Mouse (Mus musculus) erythroblast, embryonic 14.5 days (primary cell): Measurements from ENCODE around the gene Srrm1.

Experiments used
- GATA1 ChIP-seq: IDR thresholded peaks from 2 replicates; pipeline ENCODE4 v1.6.1; 2012; ENCODE audit warnings: low read length, inconsistent platforms, mixed read lengths
- TAL1 ChIP-seq: IDR thresholded peaks from 3 replicates; pipeline ENCODE4 v1.6.1; 2012; ENCODE audit warnings: low read length, inconsistent platforms, mixed read lengths

DNA sequence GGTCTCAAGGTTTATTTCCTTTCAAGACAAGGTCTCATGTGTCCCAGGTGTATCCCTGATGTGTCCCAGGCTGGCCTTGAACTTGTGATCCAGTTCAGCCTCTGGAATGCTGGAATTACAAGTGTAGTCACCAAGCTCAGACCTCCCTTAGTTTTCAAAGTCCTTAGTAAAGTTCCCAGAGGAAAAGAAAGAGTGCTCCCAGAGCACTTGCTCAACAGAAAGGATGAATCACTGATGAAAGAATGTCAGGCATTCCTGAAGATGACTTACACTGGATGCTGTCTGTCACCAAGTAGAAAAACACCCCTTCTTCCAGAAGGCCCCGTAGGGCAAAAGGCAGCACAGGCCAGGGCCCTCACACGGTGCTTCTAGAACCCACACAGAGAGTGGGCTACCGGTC is 52.0 kb downstream of the Srrm1 start:
- TF ChIP-seq GATA1 (no peak), TAL1 (no peak)
